Mouse (Mus musculus) layer of hippocampus, postnatal 25 days (tissue): ENCODE results near the gene Msh2. TPM values are rescaled to one million over a fixed set of nuclear protein-coding genes. Genes with fewer than 3 reads are reported as not detected.
"Not testable (repeated sequence)": the region's sequence is repeated elsewhere in the genome, so short reads cannot be mapped to it uniquely, and the experiment has no call there.

Experiments
- DNase-seq, 2 experiments: peaks; one replicate each; pipeline ENCODE4 v3.0.0; 2022; ENCODE audit warnings: mixed read lengths in 2 of 2, low spot score in 1 of 2; ENCODE audit errors: extremely low spot score in 1 of 2
- total RNA-seq, 2 experiments: library from RNA; stranded (reverse); gene quantifications; 2 replicates each; pipeline ENCODE4 v1.2.3; 2021

The Msh2 gene
- total RNA-seq: 10 to 100 TPM; 36.9 to 42.2 TPM

DNA sequence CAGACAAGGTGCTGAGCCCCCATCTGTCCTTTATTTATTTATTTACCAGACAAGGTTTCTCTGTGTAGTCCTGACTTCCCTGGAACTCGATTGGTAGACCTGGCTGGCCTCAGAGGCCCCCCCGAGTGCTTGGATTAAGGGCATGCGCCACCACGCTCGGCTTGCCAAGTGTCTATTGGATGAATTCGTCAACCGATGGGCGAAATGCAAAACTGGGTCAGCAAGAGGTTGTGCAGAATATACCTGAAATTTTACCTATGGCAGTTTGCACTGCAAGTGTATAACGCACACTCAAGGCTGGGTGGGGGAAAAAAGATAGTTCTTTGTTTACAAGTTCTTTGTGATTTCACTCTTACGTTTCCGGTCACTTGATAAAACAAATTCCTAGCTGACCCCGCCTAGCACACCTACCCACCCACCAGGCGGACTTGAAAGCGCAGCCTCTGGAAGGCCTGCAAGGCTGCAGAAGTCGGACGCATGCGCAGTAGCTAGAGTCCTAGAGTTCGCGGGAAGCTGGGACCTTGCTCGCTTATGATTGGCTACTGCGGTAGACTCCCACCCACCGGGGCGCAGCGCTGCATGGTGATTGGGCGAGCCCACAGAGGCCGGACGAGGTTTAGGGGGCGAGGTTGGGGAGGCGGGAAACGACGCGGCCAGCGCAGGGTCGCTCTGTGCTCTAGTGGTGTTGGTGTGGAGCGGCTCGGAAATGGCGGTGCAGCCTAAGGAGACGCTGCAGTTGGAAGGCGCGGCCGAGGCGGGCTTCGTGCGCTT, at the start of gene Msh2:
Gene Msh2 (plus strand): TSS at position 441 of the 771 bp plus-strand sequence.
- peak; percentile 88 to 95 for DNase-seq

DNA sequence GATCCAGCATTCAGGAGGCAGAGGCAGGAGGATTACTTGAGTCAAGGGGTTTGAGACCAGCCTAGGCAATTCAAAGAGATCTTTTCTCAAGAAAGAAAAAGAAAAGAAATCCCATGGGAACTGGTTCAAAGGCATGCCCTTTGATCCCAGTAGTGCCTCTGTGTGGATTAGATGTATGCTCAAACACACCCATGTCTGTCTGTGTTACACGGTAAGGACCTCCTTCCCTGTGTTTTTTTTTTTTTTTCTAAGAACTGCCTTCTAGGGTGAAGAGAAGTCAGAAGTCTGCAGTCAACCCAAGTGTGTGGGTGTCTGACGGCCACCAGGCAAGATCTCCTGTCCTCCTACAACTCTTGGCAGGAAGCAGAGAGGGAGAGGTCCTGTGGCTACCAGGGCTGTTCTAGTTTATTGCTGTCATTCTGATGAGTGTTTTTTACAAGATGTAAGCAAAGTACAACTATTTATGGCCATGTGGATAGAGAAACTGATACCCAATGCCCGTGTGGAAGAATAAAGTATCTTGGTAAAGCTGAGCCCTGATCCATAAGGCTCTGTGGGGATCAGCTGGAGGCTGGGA, 46.5 kb upstream of the Msh2 start:
- DNase-seq: no peak

DNA sequence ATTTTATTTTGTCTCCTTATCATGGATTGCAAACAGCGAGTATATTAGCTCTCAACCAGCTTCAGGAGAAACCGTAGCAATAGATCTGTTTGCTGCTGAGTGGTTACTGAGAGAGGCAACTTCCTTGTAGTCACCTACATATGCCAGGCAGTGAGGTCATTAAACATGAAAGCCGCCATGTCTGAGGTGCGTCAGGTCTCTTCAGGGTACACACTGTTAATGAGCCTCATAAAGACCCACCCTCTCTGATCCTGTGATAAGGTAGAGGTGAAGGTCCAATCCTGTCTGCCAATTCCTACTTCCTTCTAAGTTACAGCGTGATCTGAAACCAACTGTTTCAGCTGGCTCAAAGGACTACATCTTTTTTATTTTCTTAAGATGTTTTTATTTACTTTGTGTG, 44.0 kb upstream of the Msh2 start:
- no peak for DNase-seq

DNA sequence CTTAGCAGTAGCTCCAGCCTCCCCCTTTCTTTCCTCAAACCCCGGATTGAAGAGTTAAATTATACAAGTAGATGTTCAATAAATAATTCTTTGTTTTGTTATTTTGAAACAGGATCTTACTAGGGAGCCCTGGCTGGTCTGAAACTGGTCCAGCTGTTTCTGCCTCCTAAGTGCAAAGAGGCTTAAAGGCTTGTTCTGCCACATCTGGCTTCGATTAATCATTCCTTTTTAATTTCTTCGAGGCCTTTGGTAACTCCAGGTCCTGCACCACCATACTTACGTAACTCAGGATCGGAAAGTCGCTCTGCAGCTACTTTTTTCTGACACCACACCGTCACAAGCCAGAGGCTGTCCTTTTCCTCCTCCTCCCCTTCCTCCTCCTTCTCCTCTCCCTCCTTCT, 43.4 kb upstream of the Msh2 start:
- no peak for DNase-seq

DNA sequence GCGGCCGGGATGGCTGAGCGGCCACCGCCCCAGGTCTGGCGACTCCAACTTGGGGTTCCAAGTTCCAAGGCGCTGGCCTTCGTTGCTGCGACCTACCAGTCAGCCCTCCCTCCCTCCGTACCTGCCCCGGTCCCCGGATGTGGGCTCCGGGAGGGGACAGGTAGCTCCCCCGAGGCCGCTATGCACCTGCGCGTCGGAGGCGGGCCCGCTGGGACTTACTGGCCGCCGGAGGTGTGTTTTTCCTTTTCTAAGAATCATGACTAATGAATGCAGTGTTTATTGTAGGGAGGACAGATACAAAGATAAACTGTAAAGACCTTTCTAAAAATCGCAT, 35.1 kb upstream of the Msh2 start:
- DNase-seq: no peak

DNA sequence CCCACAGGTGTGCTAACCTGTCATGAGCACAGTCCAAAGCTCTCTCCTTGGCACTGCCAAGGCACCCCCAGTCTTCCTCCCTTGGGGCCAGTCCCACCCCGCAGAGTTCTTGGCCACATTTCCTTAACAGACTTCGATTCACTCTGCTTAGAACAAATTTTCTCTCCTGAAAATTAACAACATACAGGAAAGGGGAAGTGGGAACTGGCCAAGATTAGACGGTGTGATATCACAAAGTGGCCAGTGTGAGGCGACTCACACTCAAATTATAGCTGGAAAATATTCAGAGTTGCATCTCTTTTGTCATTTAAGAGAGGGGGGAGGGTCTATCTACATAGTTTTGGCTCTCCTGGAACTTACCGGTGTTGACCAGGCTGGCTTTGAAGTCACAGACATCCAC, 32.9 kb upstream of the Msh2 start:
- no peak for DNase-seq

DNA sequence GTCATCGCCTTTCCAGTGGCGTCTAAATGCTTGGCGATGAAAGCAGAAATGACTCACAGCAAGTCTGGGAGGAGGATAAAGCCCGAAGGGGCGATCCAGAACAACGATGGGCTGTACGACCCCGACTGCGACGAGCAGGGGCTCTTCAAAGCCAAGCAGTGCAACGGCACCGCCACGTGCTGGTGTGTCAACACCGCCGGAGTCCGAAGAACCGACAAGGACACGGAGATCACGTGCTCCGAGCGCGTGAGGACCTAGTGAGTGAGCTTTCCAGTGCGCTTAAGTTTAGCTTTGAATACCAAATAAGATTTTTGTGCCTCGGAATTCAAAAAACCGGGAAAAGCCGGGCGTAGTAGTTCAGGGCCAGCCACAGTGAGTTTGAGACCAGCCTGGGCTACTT, 31.9 kb upstream of the Msh2 start:
- no peak for DNase-seq

DNA sequence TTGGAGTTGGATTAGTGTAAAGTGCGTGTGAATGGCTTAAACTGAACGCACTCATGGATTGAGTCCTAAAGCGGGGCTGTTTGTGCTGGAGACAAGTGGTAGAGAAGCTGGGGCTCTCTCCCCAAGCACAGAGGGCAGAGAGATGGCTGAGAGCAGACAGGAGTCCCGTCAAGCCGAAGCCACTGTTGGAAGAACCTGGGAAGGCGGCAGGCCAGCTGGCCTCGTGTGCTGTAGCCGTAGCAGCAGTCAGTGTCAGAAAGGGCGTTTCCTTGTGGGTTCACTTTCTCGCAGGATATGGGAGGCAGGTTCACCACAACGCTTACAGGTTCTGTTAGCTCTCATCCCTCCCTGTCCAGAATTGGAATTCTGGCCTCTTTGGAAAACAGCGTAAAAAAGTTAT, 31.1 kb upstream of the Msh2 start:
- DNase-seq: no peak

DNA sequence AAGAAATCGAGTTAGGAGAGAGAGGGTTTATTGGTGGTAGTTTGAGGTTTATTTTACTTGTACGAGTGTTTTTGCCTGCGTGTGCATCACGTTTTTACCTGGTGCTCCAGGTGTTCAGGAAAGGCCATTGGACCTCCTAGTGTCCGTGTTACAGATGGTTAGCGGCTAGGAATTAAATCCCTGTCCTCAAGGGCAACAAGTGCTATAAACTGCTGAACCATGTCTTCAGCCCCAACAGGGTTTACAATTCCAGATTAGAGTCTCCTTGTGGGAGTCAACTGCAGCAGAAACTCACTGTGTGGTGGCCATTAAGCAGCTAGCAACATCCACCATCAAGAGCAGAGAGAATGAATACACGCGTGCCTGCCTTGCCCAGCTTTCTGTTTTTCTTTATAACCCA, 29.4 kb upstream of the Msh2 start:
- DNase-seq: no peak

DNA sequence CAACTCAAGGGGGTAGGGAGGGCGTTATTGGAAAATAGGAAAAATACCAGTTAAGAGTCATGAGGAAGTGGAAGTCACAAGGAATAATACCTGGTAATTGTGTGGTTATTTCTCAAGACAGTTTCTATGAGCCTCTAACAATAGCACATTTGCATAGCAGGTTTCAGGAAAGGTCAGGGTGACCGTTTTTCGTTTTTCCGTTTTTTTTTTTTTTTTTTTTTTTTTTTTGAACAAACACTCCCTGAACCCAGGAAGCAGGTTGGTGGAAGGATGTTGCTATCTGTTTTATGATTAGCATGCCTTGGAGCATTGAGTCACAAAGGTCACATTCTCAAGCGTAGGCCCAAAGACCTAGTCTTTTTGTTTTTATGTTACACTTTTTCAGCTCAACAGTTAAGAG, 16.5 kb upstream of the Msh2 start:
- not testable (repeated sequence) for DNase-seq

DNA sequence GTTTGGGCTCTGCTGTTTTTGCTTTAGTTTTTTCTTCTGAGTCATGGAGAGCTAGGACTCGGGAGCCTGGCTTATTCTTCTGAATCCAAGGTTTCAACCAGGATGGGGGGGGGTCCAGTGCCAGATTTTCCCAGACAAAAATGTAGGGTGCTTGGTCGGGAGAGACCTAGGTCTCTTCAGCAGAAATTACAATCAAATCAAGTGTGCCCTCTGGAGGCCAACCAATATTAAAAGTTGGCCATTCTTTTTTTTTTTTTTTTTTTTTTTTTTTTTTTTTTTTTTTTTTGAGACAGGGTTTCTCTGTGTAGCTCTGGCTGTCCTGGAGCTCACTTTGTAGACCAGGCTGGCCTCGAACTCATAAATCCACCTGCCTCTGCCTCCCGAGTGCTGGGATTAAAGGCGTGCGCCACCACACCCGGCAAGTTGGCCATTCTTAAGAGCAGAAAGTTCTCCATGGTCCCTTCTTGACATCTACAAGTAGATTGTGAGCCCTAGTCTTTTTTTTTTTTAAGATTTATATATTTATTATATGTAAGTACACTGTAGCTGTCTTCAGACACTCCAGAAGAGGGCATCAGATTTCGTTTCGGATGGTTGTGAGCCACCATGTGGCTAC, 10.1 kb upstream of the Msh2 start:
- DNase-seq: not testable (repeated sequence)

DNA sequence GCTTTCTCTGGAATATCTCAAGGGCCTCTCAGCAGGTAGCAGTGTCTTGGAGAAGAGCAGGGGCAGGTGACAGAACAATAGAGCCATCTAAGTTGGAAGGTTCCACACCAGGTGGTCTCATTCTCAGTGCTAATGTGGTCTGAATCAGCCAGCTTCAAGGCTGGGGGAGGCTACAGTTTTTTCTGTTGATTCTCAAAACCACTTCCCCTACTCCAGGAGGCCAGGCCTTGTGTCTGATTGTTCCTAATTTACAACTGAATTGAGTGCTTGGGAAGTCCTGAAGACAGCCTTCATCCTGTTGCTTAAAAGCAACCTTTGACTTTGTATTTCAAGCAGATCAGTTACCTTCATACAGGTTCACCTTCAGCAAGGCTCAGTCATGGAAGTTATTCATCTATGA, 7.9 kb upstream of the Msh2 start:
- no peak for DNase-seq

DNA sequence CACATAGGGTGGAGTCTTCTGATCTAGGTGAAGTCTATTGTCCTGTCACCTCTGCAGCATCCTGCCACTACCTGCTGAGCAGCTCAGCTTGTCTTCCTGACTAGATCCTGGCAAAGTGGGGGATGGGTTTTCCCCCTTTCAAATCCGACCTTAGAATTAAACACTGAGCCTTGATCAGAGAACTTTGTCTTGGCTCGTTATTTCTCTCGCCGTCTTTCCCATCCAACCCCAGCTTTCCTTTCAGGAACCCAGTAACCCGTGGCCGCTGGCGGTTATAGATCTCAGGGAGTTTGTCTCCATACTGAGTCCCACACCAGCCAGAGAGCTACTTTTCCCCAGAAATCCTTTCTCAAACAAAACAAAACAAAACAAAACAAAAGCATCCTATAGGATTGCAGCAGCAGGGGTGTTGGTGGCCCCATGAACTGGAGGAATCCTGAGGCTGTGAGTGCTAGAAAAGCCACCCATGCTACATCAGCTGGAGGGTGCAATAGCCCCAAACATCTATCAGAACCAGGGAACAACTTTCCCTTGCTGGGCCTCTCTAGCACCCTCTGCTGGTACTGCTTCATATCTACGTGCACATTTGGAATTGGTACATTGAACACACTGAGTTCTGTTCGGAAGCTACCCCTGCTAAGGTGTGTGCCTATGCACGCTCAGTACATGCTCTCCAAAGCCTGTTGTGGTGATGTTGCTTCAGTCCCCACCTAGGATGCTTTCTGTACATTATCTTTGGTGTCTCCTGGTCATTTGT, 6.9 kb upstream of the Msh2 start:
- peak; percentile 36 to 71 for DNase-seq

DNA sequence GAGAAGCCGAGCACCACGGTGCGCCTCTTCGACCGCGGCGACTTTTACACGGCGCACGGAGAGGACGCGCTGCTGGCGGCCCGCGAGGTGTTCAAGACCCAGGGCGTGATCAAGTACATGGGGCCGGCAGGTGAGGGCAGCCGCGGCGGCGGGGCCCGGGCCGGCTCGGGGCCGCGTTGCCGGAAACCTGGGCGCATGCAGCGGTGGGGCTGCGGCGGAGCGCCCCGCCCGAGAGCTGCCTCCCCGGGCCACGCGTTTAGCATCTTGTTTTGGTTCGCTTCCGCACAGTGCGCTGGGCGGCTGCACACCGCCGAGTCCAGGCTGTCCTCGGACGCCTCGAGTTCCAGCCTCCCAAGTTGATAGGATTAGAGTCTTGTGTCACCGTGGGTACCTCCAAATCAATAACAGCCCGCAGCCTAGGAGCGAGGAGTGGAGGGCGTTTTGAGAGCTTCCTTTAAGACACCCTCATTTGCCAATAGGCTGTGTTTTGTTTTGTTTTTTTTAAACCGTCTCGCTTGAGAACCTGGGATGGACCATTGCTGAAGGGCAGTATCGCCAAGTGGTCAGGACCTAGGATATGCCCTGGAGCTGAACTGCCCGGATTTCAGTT, 652 bp downstream of the Msh2 start:
- peak in 1 of 2 experiments; percentile 16 for DNase-seq

DNA sequence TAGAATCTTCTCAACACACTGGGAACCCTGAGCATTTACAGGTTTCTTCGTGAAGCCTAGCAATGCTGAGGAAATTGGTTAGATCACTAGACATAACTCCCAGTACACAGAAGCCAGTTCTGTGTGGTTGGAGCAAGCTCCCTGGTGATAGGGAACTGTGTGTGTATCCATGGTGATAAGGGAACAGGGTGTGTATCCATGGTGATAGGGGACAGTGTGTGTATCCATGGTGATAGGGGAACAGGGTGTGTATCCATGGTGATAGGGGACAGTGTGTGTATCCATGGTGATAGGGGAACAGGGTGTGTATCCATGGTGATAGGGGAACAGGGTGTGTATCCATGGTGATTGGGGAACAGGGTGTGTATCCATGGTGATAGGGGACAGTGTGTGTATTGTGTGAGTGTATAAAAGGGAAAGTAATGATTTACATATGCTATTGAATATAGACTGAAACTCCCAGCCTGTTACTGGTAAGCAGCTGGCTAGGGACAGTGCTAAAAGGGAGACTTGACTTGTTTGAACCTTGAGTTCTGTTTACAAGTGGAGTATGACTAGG, 4.9 kb downstream of the Msh2 start:
- not testable (repeated sequence) for DNase-seq

DNA sequence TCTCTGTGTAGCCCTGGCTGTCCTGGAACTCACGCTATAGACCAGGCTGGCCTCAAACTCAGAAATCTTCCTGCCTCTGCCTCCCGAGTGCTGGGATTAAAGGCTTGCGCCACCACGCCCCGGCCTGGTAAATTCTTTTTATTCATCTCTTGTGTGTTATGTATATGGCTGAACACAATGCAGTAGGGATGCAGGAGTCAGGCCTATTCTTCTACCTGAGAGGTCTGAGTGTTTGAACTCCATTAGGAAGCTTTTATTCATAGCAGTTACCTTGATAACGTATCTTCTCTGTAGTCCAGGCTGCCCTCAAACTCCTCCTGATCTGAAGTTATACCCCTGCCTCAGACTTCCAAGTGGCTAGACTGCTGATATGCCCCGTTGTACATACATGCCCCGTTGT, 5.5 kb downstream of the Msh2 start:
- DNase-seq: no peak

DNA sequence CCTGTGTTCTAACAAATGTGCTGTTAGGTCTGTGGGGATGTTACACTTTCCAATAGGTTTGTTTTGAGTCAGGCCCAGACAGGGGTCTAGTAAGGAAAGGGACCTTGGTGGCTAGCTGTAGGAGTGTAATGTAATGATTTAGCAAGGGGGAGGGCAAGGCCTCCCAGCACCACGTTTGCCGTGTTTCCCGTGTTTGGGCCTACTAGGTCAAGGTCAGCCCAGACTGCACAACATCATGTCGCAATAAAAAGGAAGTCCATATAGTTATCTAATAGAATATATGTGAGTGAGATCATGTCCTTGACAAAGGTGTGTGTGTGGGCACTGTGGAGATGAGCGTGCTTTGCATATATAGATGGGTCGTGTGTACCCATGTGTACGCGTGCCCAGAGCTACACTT, 17.1 kb downstream of the Msh2 start:
- no peak for DNase-seq

DNA sequence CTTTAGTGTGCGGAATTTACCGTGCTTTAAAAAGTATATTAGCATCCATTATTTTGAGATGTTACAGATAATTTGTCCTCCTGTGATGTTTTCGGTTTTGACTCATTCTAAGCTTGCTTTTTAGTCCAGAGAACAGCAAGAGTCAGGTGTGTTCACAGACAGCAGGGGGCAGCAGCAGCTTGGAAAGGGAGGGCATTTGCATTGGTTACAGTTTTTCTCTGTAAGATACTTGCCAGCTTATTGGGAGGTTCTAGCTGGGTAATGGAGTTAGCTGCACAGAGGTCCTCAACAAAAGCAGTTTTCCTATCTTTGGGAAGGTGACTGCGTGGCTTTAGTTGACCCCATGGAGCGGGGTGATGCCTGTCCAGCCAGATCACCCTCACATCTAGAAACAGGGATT, 19.8 kb downstream of the Msh2 start:
- peak; percentile 51 to 83 for DNase-seq

DNA sequence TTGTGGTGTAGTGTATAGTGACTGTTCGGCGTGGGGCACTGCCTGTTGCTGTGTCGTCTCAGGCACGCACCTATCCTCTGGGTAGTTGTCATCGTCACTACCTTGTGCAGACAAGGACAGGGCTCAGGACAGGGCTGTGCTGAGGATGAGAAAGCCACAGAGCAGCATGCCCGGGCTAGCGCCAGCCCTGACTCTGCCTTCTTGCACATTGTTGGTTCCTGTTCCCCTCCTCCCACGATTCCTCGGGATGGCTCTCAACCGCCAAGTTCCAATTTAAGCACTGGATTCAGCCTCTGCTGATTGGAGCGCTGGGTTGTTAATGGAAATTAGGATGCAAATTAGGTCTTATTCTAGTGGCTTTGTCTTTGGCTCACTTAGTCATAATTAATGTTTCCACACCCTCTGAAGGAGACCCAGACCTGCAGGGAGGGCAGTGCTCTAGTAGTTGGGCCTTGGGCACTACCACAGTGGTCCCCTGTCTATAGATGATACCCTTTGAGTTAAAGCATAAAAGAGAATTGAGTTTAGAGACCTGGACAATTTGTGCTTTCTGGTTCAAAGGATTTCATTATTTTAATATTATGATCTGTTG, 23.8 kb downstream of the Msh2 start:
- DNase-seq: no peak

DNA sequence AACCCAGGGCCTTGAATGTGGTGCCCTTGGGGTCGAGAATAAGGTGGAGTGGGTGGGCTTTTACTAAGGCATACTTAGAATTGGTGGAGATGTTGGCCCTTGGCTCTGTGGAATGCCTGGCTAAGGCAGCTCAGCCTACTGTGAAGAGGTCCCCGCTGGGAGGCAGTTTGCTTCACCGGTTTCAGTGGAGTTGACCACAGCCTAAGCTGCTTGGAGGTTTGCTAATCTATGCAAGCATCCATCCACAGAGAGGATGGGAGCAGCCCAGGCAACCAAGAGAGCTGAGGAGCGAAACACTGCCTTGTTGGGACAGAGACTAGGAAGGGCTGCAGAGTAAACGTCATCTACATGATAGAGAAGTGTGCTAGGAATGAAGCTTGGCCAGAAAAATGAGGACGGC, 24.7 kb downstream of the Msh2 start:
- no peak for DNase-seq
